Mouse (Mus musculus) liver, adult 2 months (tissue): ENCODE results near the gene Gm37240. TPM values are rescaled to one million over a fixed set of nuclear protein-coding genes. Genes with fewer than 3 reads are reported as not detected.

Experiments used
- DNase-seq: peaks from one replicate; pipeline ENCODE4 v3.0.0-alpha.2; 2011; ENCODE audit warnings: low read depth, low spot score; ENCODE audit errors: extremely low read depth
- H3K27ac ChIP-seq: fragments of 200-500 bp; replicated peaks from 2 replicates; pipeline ENCODE4 v1.5.1; 2012; ENCODE audit warnings: low read depth, mild to moderate bottlenecking, control low read depth, inconsistent platforms, low read length; ENCODE audit not compliant: insufficient read depth
- H3K27me3 ChIP-seq: fragments of 200-500 bp; 2 replicates; pipeline ENCODE4 v1.6.1; 2012; ENCODE audit warnings: mild to moderate bottlenecking, moderate library complexity, low read length, inconsistent platforms; ENCODE audit not compliant: control insufficient read depth, insufficient read depth
- H3K36me3 ChIP-seq: fragments of 200-500 bp; 2 replicates; pipeline ENCODE4 v1.6.1; 2012; ENCODE audit warnings: low read length, inconsistent platforms; ENCODE audit not compliant: control insufficient read depth, insufficient read depth
- H3K4me1 ChIP-seq: fragments of 200-500 bp; 2 replicates; pipeline ENCODE4 v1.6.1; 2011; ENCODE audit warnings: low read length; ENCODE audit not compliant: control insufficient read depth, insufficient read depth
- H3K4me3 ChIP-seq: fragments of 200-500 bp; 2 replicates; pipeline ENCODE4 v1.5.1; 2011; ENCODE audit warnings: low read depth, mild to moderate bottlenecking, control low read depth, low read length, moderate library complexity; ENCODE audit not compliant: insufficient read depth
- H3K79me2 ChIP-seq: fragments of 200-500 bp; 2 replicates; pipeline ENCODE4 v1.6.1; 2012; ENCODE audit warnings: inconsistent platforms, mild to moderate bottlenecking, low read length, moderate library complexity; ENCODE audit not compliant: control insufficient read depth, insufficient read depth
- H3K9ac ChIP-seq: fragments of 200-500 bp; 2 replicates; pipeline ENCODE4 v1.6.1; 2012; ENCODE audit warnings: low read depth, mild to moderate bottlenecking, control low read depth, inconsistent platforms, low read length
- CTCF ChIP-seq: fragments of 200-500 bp; IDR thresholded peaks from 2 replicates; pipeline ENCODE4 v1.5.1; 2011; ENCODE audit warnings: low read depth, low read length, control low read depth
- POLR2A ChIP-seq: fragments of 200-500 bp; IDR thresholded peaks from 2 replicates; pipeline ENCODE4 v1.6.1; 2011; ENCODE audit warnings: low read length, control low read depth; ENCODE audit not compliant: insufficient read depth; ENCODE audit errors: extremely low read depth
- WGBS: fragments of 180-500 bp; shearing (Covaris S2); methylation state at CpG from one replicate; pipeline ENCODE4 v1.1.7; 2018; 5-methylcytosine and 5-hydroxymethylcytosine counted together
- polyA plus RNA-seq: library from polyadenylated mRNA; depleted of rRNA; stranded (reverse); fragments of >200 nt; gene quantifications from 2 replicates; pipeline ENCODE4 v1.2.3, GENCODE M21; 2012
- total RNA-seq: library from RNA; depleted of rRNA; stranded (reverse); fragments of >200 nt; gene quantifications from 2 replicates; pipeline ENCODE4 v1.2.3, GENCODE M21; 2014

The Gm37240 gene
- total and polyA plus RNA-seq, 2 experiments = 2.2 to 6.9 TPM

DNA sequence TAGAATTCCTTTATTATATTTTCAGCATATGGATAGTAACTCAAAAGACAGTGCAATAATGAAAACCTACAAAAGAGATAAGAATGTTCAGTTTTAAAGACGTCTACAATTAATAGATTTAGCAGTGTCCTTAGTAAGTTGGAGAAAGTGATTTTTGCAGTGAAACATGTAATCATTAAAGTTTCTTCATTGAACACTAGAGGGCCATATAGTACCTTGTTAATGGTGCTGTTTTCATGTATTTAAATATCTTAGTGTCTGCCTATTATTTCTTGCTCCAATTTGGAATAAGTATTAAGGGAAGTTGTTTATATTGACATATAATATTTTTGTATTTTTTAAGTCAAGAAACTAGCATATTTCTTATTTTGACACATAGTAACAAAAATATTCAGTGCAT is 973.0 kb downstream of the Gm37240 start:
- DNase-seq = peak; percentile 14
- Histone ChIP-seq H3K27me3 (no peaks in the 10 kb centered on the region), H3K27ac (no peak overlapping the region), H3K4me3 (no peak overlapping the region), H3K9ac (no peak overlapping the region), H3K4me1 (no peaks in the 10 kb centered on the region), H3K79me2 (no peaks in the 10 kb centered on the region; the same call in 1 of the 2 replicates), H3K36me3 (no peaks in the 10 kb centered on the region)
- WGBS = 41% methylated on average over 1 of the region's 1 CpGs
- TF ChIP-seq CTCF (peak; percentile 43), POLR2A (no peak)

DNA sequence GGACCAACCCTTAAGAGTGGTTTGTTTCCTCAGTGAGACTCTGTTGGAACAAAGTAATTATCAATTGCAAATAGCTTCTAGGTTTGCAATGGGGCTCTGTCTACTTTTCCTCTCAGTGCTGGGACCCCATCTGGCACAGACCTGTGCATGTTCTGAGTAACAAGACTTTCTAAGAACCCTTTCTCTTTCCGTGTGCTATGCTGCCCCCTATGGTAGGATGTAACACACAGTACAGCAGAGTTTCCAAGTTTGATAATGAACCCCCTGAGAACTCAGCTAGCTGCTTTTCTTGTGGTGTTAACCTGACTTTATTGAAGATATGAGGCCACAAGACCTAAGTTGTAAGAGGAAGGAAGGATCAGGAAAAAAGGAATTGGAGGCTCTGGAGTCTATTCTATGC is 980.8 kb downstream of the Gm37240 start:
- DNase-seq = peak; percentile 23
- peaks cover 2% of the 10 kb centered on the region; the same call in 1 of the 2 replicates for H3K4me1 ChIP-seq
- H3K4me3 ChIP-seq = no peak overlapping the region
- H3K79me2 ChIP-seq = no peaks in the 10 kb centered on the region
- no peaks in the 10 kb centered on the region for H3K36me3 ChIP-seq
- 35% methylated on average over 1 of the region's 1 CpGs for WGBS
- H3K27me3 ChIP-seq = no peaks in the 10 kb centered on the region
- TF ChIP-seq POLR2A (no peak), CTCF (no peak)
- H3K27ac ChIP-seq = no peak overlapping the region
- H3K9ac ChIP-seq = no peak overlapping the region

DNA sequence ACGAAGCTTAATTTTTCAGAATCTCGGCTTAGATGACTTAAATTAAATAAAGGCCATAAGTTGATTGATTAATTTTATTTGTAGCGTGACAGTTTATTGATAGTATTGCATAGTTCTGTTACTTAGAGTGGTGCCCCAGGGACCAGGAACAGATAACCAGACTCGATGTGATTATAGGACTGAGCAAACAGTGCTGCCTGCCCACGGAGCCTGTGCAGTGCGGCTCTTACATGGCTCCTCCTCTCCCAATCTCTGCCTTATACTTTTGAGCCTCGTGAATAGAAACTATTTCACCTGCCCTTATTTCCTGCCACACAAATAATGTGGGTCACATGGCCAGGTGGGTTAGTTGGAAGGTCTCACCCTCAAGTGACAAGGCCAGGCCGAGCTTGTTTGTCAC is 989.4 kb downstream of the Gm37240 start:
- H3K27me3 ChIP-seq = no peaks in the 10 kb centered on the region

DNA sequence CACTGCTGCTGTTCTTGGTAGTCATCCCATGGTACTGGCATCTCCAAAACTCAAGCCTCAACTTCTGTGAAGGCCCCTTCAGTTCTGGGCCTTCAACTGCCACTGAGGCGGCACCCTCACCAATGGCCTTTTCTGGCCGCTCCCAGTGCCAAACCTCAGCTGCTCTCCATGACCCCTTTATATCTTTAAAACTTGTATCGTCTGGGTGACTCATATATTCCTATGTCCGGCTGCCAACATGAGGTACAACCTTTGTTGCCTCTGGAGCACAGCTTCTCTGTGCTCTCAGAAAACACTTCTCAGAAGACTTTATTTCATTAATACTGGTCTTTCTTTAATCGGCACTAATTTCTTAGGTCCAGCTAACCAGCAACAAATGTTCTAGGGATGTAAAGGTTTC is 996.3 kb downstream of the Gm37240 start:
- TF ChIP-seq CTCF (no peak), POLR2A (no peak)
- H3K4me1 ChIP-seq = no peaks in the 10 kb centered on the region
- H3K79me2 ChIP-seq = no peaks in the 10 kb centered on the region
- H3K27ac ChIP-seq = no peak overlapping the region
- no peaks in the 10 kb centered on the region; the same call in 1 of the 2 replicates for H3K36me3 ChIP-seq
- H3K27me3 ChIP-seq = no peaks in the 10 kb centered on the region
- no peak overlapping the region for H3K4me3 ChIP-seq
- no peak overlapping the region for H3K9ac ChIP-seq
- 95% methylated on average over 5 of the region's 5 CpGs for whole genome bisulfite sequencing
- DNase-seq = no peak

More for the DNA sequence above, 989.4 kb downstream of the Gm37240 start:
- Histone ChIP-seq H3K9ac (no peak overlapping the region), H3K27ac (no peak overlapping the region), H3K36me3 (no peaks in the 10 kb centered on the region), H3K79me2 (no peaks in the 10 kb centered on the region; the same call in 1 of the 2 replicates), H3K4me3 (no peak overlapping the region), H3K4me1 (no peaks in the 10 kb centered on the region)
- WGBS = 72% methylated on average over 8 of the region's 8 CpGs
- TF ChIP-seq CTCF (no peak), POLR2A (no peak)
- no peak for DNase-seq

DNA sequence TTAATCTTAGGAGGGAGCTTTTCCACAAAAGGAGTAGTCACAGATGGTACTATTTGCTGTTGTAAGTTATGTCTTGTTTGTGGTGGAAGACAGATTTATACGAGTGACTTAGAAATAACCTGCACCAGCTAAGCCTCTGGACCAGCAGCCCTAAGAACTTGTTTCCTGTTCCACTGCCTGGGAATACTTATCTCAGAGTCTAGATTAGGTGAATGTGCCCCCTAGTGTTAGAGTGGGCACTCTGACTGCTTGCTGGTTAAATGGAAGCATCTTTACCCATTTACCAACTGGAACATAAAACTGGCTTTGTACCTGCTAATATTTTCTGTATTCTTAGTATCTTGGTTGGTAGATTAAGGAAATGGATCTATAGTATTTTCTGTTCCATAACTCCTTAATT is 997.7 kb downstream of the Gm37240 start:
- Histone ChIP-seq H3K27me3 (no peaks in the 10 kb centered on the region), H3K9ac (no peak overlapping the region), H3K4me3 (no peak overlapping the region), H3K36me3 (no peaks in the 10 kb centered on the region; the same call in 1 of the 2 replicates), H3K79me2 (no peaks in the 10 kb centered on the region), H3K4me1 (no peaks in the 10 kb centered on the region), H3K27ac (no peak overlapping the region)
- 65% methylated on average over 1 of the region's 1 CpGs for WGBS
- no peak for TF ChIP-seq CTCF
- no peak for TF ChIP-seq POLR2A
- peak; percentile 29 for DNase-seq

DNA sequence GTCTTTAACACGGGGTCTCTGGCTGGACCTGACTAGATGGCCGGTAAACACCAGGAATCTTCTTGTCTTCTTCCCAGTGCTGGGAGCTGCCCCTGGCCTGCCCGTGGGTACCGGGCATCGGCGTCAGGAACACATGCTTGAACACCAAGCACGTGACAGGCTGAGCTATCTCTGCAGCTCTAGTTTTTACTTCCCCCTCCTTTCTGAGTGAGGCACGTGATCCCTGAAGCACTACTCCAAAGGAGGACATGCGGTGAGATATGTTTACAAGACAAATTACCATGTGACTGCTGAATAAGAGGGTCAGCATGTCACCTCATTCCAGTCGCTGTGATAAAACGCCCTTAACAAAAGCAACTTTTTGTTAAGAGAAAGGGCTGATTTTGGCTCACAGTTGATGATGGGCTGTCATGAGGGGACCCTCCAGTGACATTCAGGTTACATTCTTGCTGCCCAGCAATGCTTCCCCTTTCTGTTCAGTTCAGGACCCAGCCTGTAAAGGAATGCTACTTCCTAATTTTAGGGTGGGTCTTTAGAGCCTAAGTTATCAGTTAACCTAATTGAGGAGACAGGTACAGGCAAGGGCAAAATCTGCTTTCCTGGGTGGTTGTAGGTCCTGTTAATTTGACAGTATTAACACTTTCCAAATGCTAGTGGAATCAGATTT is 1003.4 kb downstream of the Gm37240 start:
- Histone ChIP-seq H3K36me3 (no peaks in the 10 kb centered on the region), H3K4me1 (no peaks in the 10 kb centered on the region), H3K4me3 (no peak overlapping the region), H3K27me3 (no peaks in the 10 kb centered on the region), H3K79me2 (no peaks in the 10 kb centered on the region), H3K27ac (no peak overlapping the region), H3K9ac (no peak overlapping the region)
- no peak for TF ChIP-seq CTCF
- TF ChIP-seq POLR2A = no peak
- WGBS = 60% methylated on average over 11 of the region's 11 CpGs
- peak; percentile 27 for DNase-seq
